Mouse (Mus musculus): ENCODE data around the gene Ugt1a7c.
"Not testable (repeated sequence)": the region's sequence is repeated elsewhere in the genome, so short reads cannot be mapped to it uniquely, and the experiment has no call there.

Gene Ugt1a7c

GRCm38 (mm10) chr1:88225301-88225700 is 130.4 kb downstream of the Ugt1a7c start:
- not testable (repeated sequence) for DNase-seq

GRCm38 (mm10) chr1:88225741-88226140 is 130.9 kb downstream of the Ugt1a7c start:
- no peak for DNase-seq

- no peak for DNase-seq
These were observed 132.0 kb downstream of the Ugt1a7c start, which contains the start of gene Mroh2a for GRCm38 (mm10) chr1:88226670-88227379. Mroh2a (plus strand) TSS chr1:88226986.

- DNase-seq: no peak
These were observed 132.6 kb downstream of the Ugt1a7c start for GRCm38 (mm10) chr1:88227482-88227881.

GRCm38 (mm10) chr1:88228121-88228520 is 133.3 kb downstream of the Ugt1a7c start:
- DNase-seq: no peak

- no peak for DNase-seq
These were observed 134.7 kb downstream of the Ugt1a7c start for GRCm38 (mm10) chr1:88229566-88229965.

GRCm38 (mm10) chr1:88229986-88230385 is 135.1 kb downstream of the Ugt1a7c start:
- no peak for DNase-seq

- DNase-seq: no peak
These were observed 135.6 kb downstream of the Ugt1a7c start for GRCm38 (mm10) chr1:88230421-88230820.

GRCm38 (mm10) chr1:88230981-88231802 is 136.3 kb downstream of the Ugt1a7c start:
- no peak for DNase-seq

GRCm38 (mm10) chr1:88231803-88232499 is 137.1 kb downstream of the Ugt1a7c start:
- DNase-seq: peak in 1 of 2 experiments; percentile 4

- DNase-seq: peak in 1 of 2 experiments; percentile 1
These were observed 138.0 kb downstream of the Ugt1a7c start for GRCm38 (mm10) chr1:88232664-88233380.

- DNase-seq: peak in 1 of 2 experiments; percentile 1
These were observed 138.8 kb downstream of the Ugt1a7c start for GRCm38 (mm10) chr1:88233421-88234247.

- no peak for DNase-seq
These were observed 139.4 kb downstream of the Ugt1a7c start for GRCm38 (mm10) chr1:88234248-88234610.

- no peak for DNase-seq
These were observed 139.8 kb downstream of the Ugt1a7c start for GRCm38 (mm10) chr1:88234646-88235045.

- DNase-seq: no peak
These were observed 140.4 kb downstream of the Ugt1a7c start for GRCm38 (mm10) chr1:88235046-88235893.

- DNase-seq: no peak
These were observed 141.1 kb downstream of the Ugt1a7c start for GRCm38 (mm10) chr1:88235894-88236415.

GRCm38 (mm10) chr1:88237311-88237710 is 142.4 kb downstream of the Ugt1a7c start:
- no peak for DNase-seq

- DNase-seq: no peak
These were observed 143.9 kb downstream of the Ugt1a7c start for GRCm38 (mm10) chr1:88238771-88239170.

GRCm38 (mm10) chr1:88240072-88240471 is 145.2 kb downstream of the Ugt1a7c start:
- no peak for DNase-seq

GRCm38 (mm10) chr1:88240579-88240978 is 145.7 kb downstream of the Ugt1a7c start:
- no peak for DNase-seq

Data from cerebellum, postnatal 14 days (tissue).